Mouse (Mus musculus) thymus, adult 2 months (tissue): ENCODE measurements around the gene Fancl.

ENCODE experiments used
- CTCF ChIP-seq: fragments of 200-500 bp; IDR thresholded peaks from 2 replicates; pipeline ENCODE4 v1.5.1; 2012; ENCODE audit warnings: mild to moderate bottlenecking, control low read depth, low read length, moderate library complexity, borderline replicate concordance; ENCODE audit not compliant: control insufficient read depth, poor library complexity, insufficient read depth; ENCODE audit errors: extremely low read depth
- POLR2A ChIP-seq: fragments of 200-500 bp; IDR thresholded peaks from 2 replicates; pipeline ENCODE4 v1.6.1; 2012; ENCODE audit warnings: mild to moderate bottlenecking, low read length, control low read depth, moderate library complexity; ENCODE audit not compliant: control insufficient read depth, poor library complexity, insufficient read depth; ENCODE audit errors: extremely low read depth

GRCm38 (mm10) chr11:26489761-26490466 lies 104.0 kb downstream of the Fancl start:
- TF ChIP-seq CTCF (no peak), POLR2A (no peak)
